In the genomic region with DNA sequence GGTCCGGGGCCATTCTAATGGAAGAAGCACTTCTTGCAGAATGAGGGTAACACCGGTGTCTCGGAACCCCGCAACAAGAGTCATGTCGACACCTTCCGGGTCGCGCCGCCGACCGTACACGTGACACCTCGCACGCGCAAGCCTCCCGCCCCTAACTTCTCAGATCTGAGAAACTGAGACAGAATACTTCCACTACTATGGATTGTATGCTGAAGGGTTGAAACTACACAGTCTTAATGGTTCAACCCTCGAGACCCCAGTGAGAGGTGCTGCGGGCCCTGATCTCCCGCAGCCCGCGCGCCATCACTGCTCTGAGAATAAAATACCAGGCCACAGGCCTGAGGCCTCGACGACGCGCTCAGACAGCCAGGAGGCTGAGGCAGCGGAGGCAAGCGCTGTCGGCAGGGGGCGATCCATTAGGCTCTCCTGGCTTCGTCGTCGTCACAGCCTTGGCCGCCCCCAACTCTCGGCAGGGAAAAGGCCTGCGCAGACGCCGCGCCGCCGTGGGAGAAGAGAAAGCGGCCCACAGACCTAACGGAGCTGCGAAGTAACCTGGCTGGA, we compare ENCODE assay signal across 8 mouse cellular contexts. TPM values are rescaled to one million over a fixed set of nuclear protein-coding genes. Genes with fewer than 3 reads are reported as not detected.
DNase-seq lines count a peak whose midpoint lies in the region; ATAC-seq and TF ChIP-seq lines count a peak whose summit lies in the region.

No protein-coding gene starts in this region.

- H3K79me2 ChIP-seq in heart, adult 2 months (replicated peaks; ENCODE audit: control insufficient read depth, insufficient read depth, low read length): peaks cover 1% of the 10 kb centered on the region; the same call in 1 of the 2 replicates

- H3K27me3 ChIP-seq in embryonic facial prominence, embryonic 12.5 days: no peaks in the 10 kb centered on the region
- no peaks in the 10 kb centered on the region for H3K27me3 ChIP-seq in heart, adult 2 months (ENCODE audit: control insufficient read depth, insufficient read depth, low read length)
- H3K27me3 ChIP-seq in limb, embryonic 14.5 days (ENCODE audit: control insufficient read depth, insufficient read depth, low read length): no peaks in the 10 kb centered on the region
- no peaks in the 10 kb centered on the region for H3K27me3 ChIP-seq in midbrain, embryonic 16.5 days (ENCODE audit: control insufficient read depth, insufficient read depth, low read depth, low read length)
- no peaks in the 10 kb centered on the region for H3K27me3 ChIP-seq in splenic B cell, adult 2 months (ENCODE audit: control insufficient read depth, insufficient read depth, low read length, poor library complexity, severe bottlenecking)

- peaks cover 30% of the 10 kb centered on the region for H3K4me1 ChIP-seq in embryonic facial prominence, embryonic 12.5 days
- peaks cover 11% of the 10 kb centered on the region for H3K4me1 ChIP-seq in heart, adult 2 months (ENCODE audit: control insufficient read depth, insufficient read depth, low read length)
- peaks cover 29% of the 10 kb centered on the region for H3K4me1 ChIP-seq in limb, embryonic 14.5 days (ENCODE audit: control insufficient read depth, insufficient read depth, low read length)
- peaks cover 40% of the 10 kb centered on the region for H3K4me1 ChIP-seq in midbrain, embryonic 16.5 days (ENCODE audit: control insufficient read depth, insufficient read depth, low read length)

- no peak for TF ChIP-seq EP300 in heart, adult 2 months (IDR thresholded peaks at IDR 0.05; ENCODE audit: insufficient read depth, low read depth, low read length)

- no peaks in the 10 kb centered on the region for H3K36me3 ChIP-seq in embryonic facial prominence, embryonic 12.5 days
- H3K36me3 ChIP-seq in heart, adult 2 months (ENCODE audit: control insufficient read depth, insufficient read depth, low read length): peaks cover 37% of the 10 kb centered on the region
- H3K36me3 ChIP-seq in limb, embryonic 14.5 days (ENCODE audit: control insufficient read depth, insufficient read depth, low read length): 0 out of 2 replicates have a peak, but pooled peaks cover 8% of the 10 kb centered on the region
- no peaks in the 10 kb centered on the region for H3K36me3 ChIP-seq in midbrain, embryonic 16.5 days (ENCODE audit: control insufficient read depth, insufficient read depth, low read length)
- H3K36me3 ChIP-seq in splenic B cell, adult 2 months (ENCODE audit: control insufficient read depth, insufficient read depth, low read length, poor library complexity, severe bottlenecking): no peaks in the 10 kb centered on the region

- H3K27ac ChIP-seq in embryonic facial prominence, embryonic 12.5 days: peak overlapping the region; percentile 96
- peak overlapping the region; percentile 93 for H3K27ac ChIP-seq in heart, adult 2 months
- peak overlapping the region; percentile 97 for H3K27ac ChIP-seq in limb, embryonic 14.5 days (replicated peaks; ENCODE audit: low read depth, low read length)
- peak overlapping the region; percentile 92 for H3K27ac ChIP-seq in midbrain, embryonic 16.5 days (ENCODE audit: low read length)

- no peaks in the 10 kb centered on the region for H3K9me3 ChIP-seq in embryonic facial prominence, embryonic 12.5 days
- H3K9me3 ChIP-seq in limb, embryonic 14.5 days (ENCODE audit: control insufficient read depth, low read length): no peaks in the 10 kb centered on the region
- H3K9me3 ChIP-seq in midbrain, embryonic 16.5 days (replicated peaks; ENCODE audit: control insufficient read depth, low read length, poor library complexity, severe bottlenecking): no peaks in the 10 kb centered on the region

- peak overlapping the region; percentile 95 for H3K4me2 ChIP-seq in embryonic facial prominence, embryonic 12.5 days (replicated peaks)
- peak overlapping the region; percentile 86 for H3K4me2 ChIP-seq in limb, embryonic 14.5 days (replicated peaks; ENCODE audit: low read depth, low read length, severe bottlenecking)
- H3K4me2 ChIP-seq in midbrain, embryonic 16.5 days (ENCODE audit: low read length): peak overlapping the region; percentile 98

- under 1% methylated on average over 44 of the region's 44 CpGs for WGBS in embryonic facial prominence, embryonic 12.5 days
- WGBS in heart, adult 2 months: 0% methylated on average over 44 of the region's 44 CpGs
- WGBS in limb, embryonic 14.5 days: under 1% methylated on average over 32 of the region's 44 CpGs
- WGBS in midbrain, embryonic 16.5 days: under 1% methylated on average over 44 of the region's 44 CpGs

- peak; percentile 71 for DNase-seq in 3T3-L1 (ENCODE audit: low read depth, low spot score)
- DNase-seq in adrenal gland, adult 2 months: peak; percentile 82
- DNase-seq in heart, adult 2 months: peak; percentile 69 to 71
- DNase-seq in kidney, adult 9 months: peak; percentile 70
- peak; percentile 68 for DNase-seq in limb, embryonic 14.5 days (ENCODE audit: low spot score)
- peak; percentile 80 for DNase-seq in splenic B cell, adult 2 months (ENCODE audit: low read depth, low spot score)

- intact Hi-C loops in heart, adult 2 months (cut with DNase I): no loop called here

- peak overlapping the region; percentile 96 for H3K9ac ChIP-seq in embryonic facial prominence, embryonic 12.5 days
- peak overlapping the region; percentile 83 for H3K9ac ChIP-seq in heart, adult 2 months (ENCODE audit: low read depth, low read length)
- peak overlapping the region; percentile 99 for H3K9ac ChIP-seq in limb, embryonic 14.5 days (ENCODE audit: low read depth, low read length, severe bottlenecking)
- H3K9ac ChIP-seq in midbrain, embryonic 16.5 days (ENCODE audit: low read depth, low read length): peak overlapping the region; percentile 80

- TF ChIP-seq POLR2A in heart, adult 2 months (IDR thresholded peaks at IDR 0.05; ENCODE audit: insufficient read depth, low read depth, low read length): no peak
- TF ChIP-seq POLR2A in limb, embryonic 14.5 days (IDR thresholded peaks at IDR 0.05; ENCODE audit: borderline replicate concordance, extremely low read depth, insufficient read depth, insufficient read length): no peak

- peak; percentile 64 for TF ChIP-seq CTCF in heart, adult 2 months (IDR thresholded peaks at IDR 0.05)

- peak; percentile 62 for ATAC-seq in embryonic facial prominence, embryonic 12.5 days (ENCODE audit: insufficient number of reproducible peaks, insufficient read depth, low FRiP score, low TSS enrichment)
- ATAC-seq in limb, embryonic 14.5 days (ENCODE audit: low FRiP score, low read depth): peak; percentile 79
- peak; percentile 81 for ATAC-seq in midbrain, embryonic 16.5 days

- H3K4me3 ChIP-seq in embryonic facial prominence, embryonic 12.5 days: peak overlapping the region; percentile 91
- peak overlapping the region; percentile 70 for H3K4me3 ChIP-seq in heart, adult 2 months
- peak overlapping the region; percentile 92 for H3K4me3 ChIP-seq in limb, embryonic 14.5 days (replicated peaks; ENCODE audit: low read length)
- peak overlapping the region; percentile 64 for H3K4me3 ChIP-seq in midbrain, embryonic 16.5 days (ENCODE audit: low read depth, low read length)

RNA-seq across cellular contexts. Expression of a gene that starts 1.9 kb away (rescaled TPM):
- 100 to 1,000 TPM; 142 to 166 TPM for total RNA-seq in adrenal gland, adult 2 months (2021)
- polyA plus RNA-seq in adrenal gland, adult 2 months (2012; rRNA removed): 66.7 and 70.9 TPM in 2 replicates
- polyA plus RNA-seq in embryonic facial prominence, embryonic 12.5 days (2016; fragmentation: Nextera tagmentation; extraction: Ambion mirVana): 428 and 475 TPM in 2 replicates
- 10 to 100 TPM; 87.9 to 89.9 TPM for total RNA-seq in heart, adult 2 months (2021)
- 36.2 and 51.2 TPM in 2 replicates for polyA plus RNA-seq in heart, adult 2 months (2012; rRNA removed)
- polyA plus RNA-seq in limb, embryonic 14.5 days (2012; rRNA removed): 260 and 317 TPM in 2 replicates
- 287 and 310 TPM in 2 replicates for polyA plus RNA-seq in limb, embryonic 14.5 days (2014; fragmentation: Nextera tagmentation; extraction: Ambion mirVana)
- polyA plus RNA-seq in midbrain, embryonic 16.5 days (2015; fragmentation: Nextera tagmentation; extraction: Ambion mirVana): 190 and 198 TPM in 2 replicates

RNA-seq across cellular contexts. Expression of a gene that starts 33.7 kb away (rescaled TPM):
- total RNA-seq in adrenal gland, adult 2 months (2021): 100 to 1,000 TPM; 112 to 117 TPM
- polyA plus RNA-seq in adrenal gland, adult 2 months (2012; rRNA removed): 150 and 170 TPM in 2 replicates
- 44.7 and 47.1 TPM in 2 replicates for polyA plus RNA-seq in embryonic facial prominence, embryonic 12.5 days (2016; fragmentation: Nextera tagmentation; extraction: Ambion mirVana)
- total RNA-seq in heart, adult 2 months (2021): 100 to 1,000 TPM; 136 to 182 TPM
- 146 and 147 TPM in 2 replicates for polyA plus RNA-seq in heart, adult 2 months (2012; rRNA removed)
- polyA plus RNA-seq in limb, embryonic 14.5 days (2012; rRNA removed): 42.7 and 56.3 TPM in 2 replicates
- polyA plus RNA-seq in limb, embryonic 14.5 days (2014; fragmentation: Nextera tagmentation; extraction: Ambion mirVana): 56.2 and 58.1 TPM in 2 replicates
- 62.9 and 74.6 TPM in 2 replicates for polyA plus RNA-seq in midbrain, embryonic 16.5 days (2015; fragmentation: Nextera tagmentation; extraction: Ambion mirVana)

RNA-seq across cellular contexts. Expression of a gene that starts 46.9 kb away (rescaled TPM):
- under 1 TPM; 0.49 to 0.97 TPM for total RNA-seq in adrenal gland, adult 2 months (2021)
- not detected in 2 replicates for polyA plus RNA-seq in adrenal gland, adult 2 months (2012; rRNA removed)
- polyA plus RNA-seq in embryonic facial prominence, embryonic 12.5 days (2016; fragmentation: Nextera tagmentation; extraction: Ambion mirVana): 0.50 and 1.1 TPM in 2 replicates
- under 1 TPM in 1 of 2 experiments, not detected in 1; 0.32 TPM for total RNA-seq in heart, adult 2 months (2021)
- polyA plus RNA-seq in heart, adult 2 months (2012; rRNA removed): 0.41 and 0.61 TPM in 2 replicates
- polyA plus RNA-seq in limb, embryonic 14.5 days (2012; rRNA removed): 1.4 and 1.8 TPM in 2 replicates
- polyA plus RNA-seq in limb, embryonic 14.5 days (2014; fragmentation: Nextera tagmentation; extraction: Ambion mirVana): 0.51 and 0.69 TPM in 2 replicates
- 0.40 TPM in 1 of 2 replicates, not detected in the other for polyA plus RNA-seq in midbrain, embryonic 16.5 days (2015; fragmentation: Nextera tagmentation; extraction: Ambion mirVana)

RNA-seq across cellular contexts. Expression of a gene that starts 55.9 kb away (rescaled TPM):
- total RNA-seq in adrenal gland, adult 2 months (2021): 10 to 100 TPM; 35.1 to 39.4 TPM
- polyA plus RNA-seq in adrenal gland, adult 2 months (2012; rRNA removed): 105 and 106 TPM in 2 replicates
- polyA plus RNA-seq in embryonic facial prominence, embryonic 12.5 days (2016; fragmentation: Nextera tagmentation; extraction: Ambion mirVana): 40.0 and 40.4 TPM in 2 replicates
- 1 to 10 TPM; 7.3 to 7.7 TPM for total RNA-seq in heart, adult 2 months (2021)
- polyA plus RNA-seq in heart, adult 2 months (2012; rRNA removed): 27.0 and 28.4 TPM in 2 replicates
- 108 and 159 TPM in 2 replicates for polyA plus RNA-seq in limb, embryonic 14.5 days (2012; rRNA removed)
- polyA plus RNA-seq in limb, embryonic 14.5 days (2014; fragmentation: Nextera tagmentation; extraction: Ambion mirVana): 67.2 and 67.6 TPM in 2 replicates
- polyA plus RNA-seq in midbrain, embryonic 16.5 days (2015; fragmentation: Nextera tagmentation; extraction: Ambion mirVana): 68.1 and 75.1 TPM in 2 replicates

Comparison
In these comparisons a context has a peak if more than half of its experiments do, and no peak if none do; other contexts are left out.
1. Peak in every context shown above with its lines: DNase-seq, ATAC-seq, H3K4me3 ChIP-seq and H3K27ac ChIP-seq.